Mouse (Mus musculus): Measurements from ENCODE around the gene Bcl2l12.

DNA sequence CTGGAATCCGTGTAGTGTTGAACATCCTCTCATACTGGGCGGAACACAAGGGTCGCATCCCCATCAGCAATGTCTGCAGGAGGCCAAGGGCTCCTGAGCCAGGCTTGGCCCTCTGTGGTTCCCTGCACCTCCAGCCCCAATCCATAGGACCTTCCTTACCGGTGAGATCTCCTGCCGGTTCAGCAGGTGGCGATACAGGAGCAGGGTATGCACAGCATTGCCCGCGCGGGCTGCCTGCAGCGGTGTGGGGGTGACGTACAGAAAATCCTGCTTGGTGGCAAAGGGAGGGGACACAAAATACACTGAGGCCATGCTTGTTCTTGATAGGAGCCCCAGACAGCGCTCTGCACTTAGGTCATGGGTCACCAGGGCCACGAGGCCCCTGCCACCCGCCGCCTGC lies 31.9 kb downstream of the Bcl2l12 start:
- TF ChIP-seq POLR2A (IDR thresholded peaks at IDR 0.05; ENCODE audit: control insufficient read depth, low read depth, low read length) (no peak), CTCF (IDR thresholded peaks at IDR 0.05; ENCODE audit: control insufficient read depth, insufficient read depth, insufficient replicate concordance, low read depth, low read length) (no peak)
